Mouse (Mus musculus) cerebellum, adult 18-20 months (tissue): ENCODE measurements around the gene Prss45.
"Not testable (repeated sequence)": the region's sequence is repeated elsewhere in the genome, so short reads cannot be mapped to it uniquely, and the experiment has no call there.

Experiments used
- DNase-seq, 2 experiments: peaks; one replicate each; pipeline ENCODE4 v3.0.0; 2021

Prss45 gene

GRCm38 (mm10) chr9:110834411-110834810, at the start of gene Prss45:
TSS of gene Prss45 (plus strand) at chr9:110834588.
- no peak for DNase-seq

GRCm38 (mm10) chr9:110788169-110788568, 46.2 kb upstream of the Prss45 start:
- DNase-seq, result no peak

- no peak for DNase-seq
These were observed 43.9 kb upstream of the Prss45 start for GRCm38 (mm10) chr9:110790462-110790861.

GRCm38 (mm10) chr9:110797013-110797412, 37.4 kb upstream of the Prss45 start:
- DNase-seq, result no peak

- no peak for DNase-seq
These were observed 36.5 kb upstream of the Prss45 start, which contains the start of gene Prss42 for GRCm38 (mm10) chr9:110797866-110798265. TSS of gene Prss42 (plus strand) at chr9:110798166.

GRCm38 (mm10) chr9:110800834-110801479, 33.4 kb upstream of the Prss45 start:
- DNase-seq, result no peak

GRCm38 (mm10) chr9:110803294-110803693, 31.1 kb upstream of the Prss45 start:
- DNase-seq, result no peak

- no peak for DNase-seq
These were observed 24.3 kb upstream of the Prss45 start for GRCm38 (mm10) chr9:110810051-110810450.

- no peak for DNase-seq
These were observed 20.6 kb upstream of the Prss45 start, which contains the start of gene Prss44 for GRCm38 (mm10) chr9:110813789-110814188. TSS of gene Prss44 (plus strand) at chr9:110813994.

- DNase-seq, result not testable (repeated sequence)
These were observed 13.8 kb upstream of the Prss45 start for GRCm38 (mm10) chr9:110820546-110820945.

GRCm38 (mm10) chr9:110821436-110821835, 13.0 kb upstream of the Prss45 start:
- no peak for DNase-seq

- no peak for DNase-seq
These were observed 9.0 kb upstream of the Prss45 start for GRCm38 (mm10) chr9:110825426-110825825.

- DNase-seq, result no peak
These were observed 8.6 kb upstream of the Prss45 start for GRCm38 (mm10) chr9:110825832-110826231.

GRCm38 (mm10) chr9:110826390-110826789, 8.0 kb upstream of the Prss45 start, which contains the start of gene Prss43:
TSS of gene Prss43 (plus strand) at chr9:110826690.
- DNase-seq, result no peak

- DNase-seq, result no peak
These were observed 1.4 kb upstream of the Prss45 start for GRCm38 (mm10) chr9:110833021-110833420.

GRCm38 (mm10) chr9:110834961-110835360, 573 bp downstream of the Prss45 start:
- no peak for DNase-seq

- no peak for DNase-seq
These were observed 1.7 kb downstream of the Prss45 start for GRCm38 (mm10) chr9:110836112-110836511.

GRCm38 (mm10) chr9:110840905-110841304, 6.5 kb downstream of the Prss45 start:
- no peak for DNase-seq

- DNase-seq, result no peak
These were observed 7.0 kb downstream of the Prss45 start for GRCm38 (mm10) chr9:110841438-110841837.

- no peak for DNase-seq
These were observed 9.8 kb downstream of the Prss45 start, which contains the start of gene Prss46 for GRCm38 (mm10) chr9:110844206-110844605. TSS of gene Prss46 (plus strand) at chr9:110844506.

GRCm38 (mm10) chr9:110849162-110849561, 14.8 kb downstream of the Prss45 start:
- no peak for DNase-seq

GRCm38 (mm10) chr9:110855903-110856302, 21.5 kb downstream of the Prss45 start:
- no peak for DNase-seq

GRCm38 (mm10) chr9:110856920-110857319, 22.5 kb downstream of the Prss45 start:
- DNase-seq, result no peak

GRCm38 (mm10) chr9:110857781-110858472, 23.5 kb downstream of the Prss45 start, which contains the start of gene Prss50:
TSS of gene Prss50 (plus strand) at chr9:110857967.
- DNase-seq, result no peak
